Mouse (Mus musculus): ENCODE data around the gene Trp53i11.

GRCm38 (mm10) chr2:93177668-93178312, 9.6 kb upstream of the Trp53i11 start:
- no peak for TF ChIP-seq CTCF (IDR thresholded peaks at IDR 0.05; ENCODE audit: borderline replicate concordance, insufficient read depth, low read depth, low read length)
- TF ChIP-seq POLR2A (IDR thresholded peaks at IDR 0.05; ENCODE audit: borderline replicate concordance, insufficient read depth, low read length), result no peak

Measured in cerebellum, adult 2 months (tissue).